Mouse (Mus musculus) kidney, adult 2 months (tissue): ENCODE measurements around the gene Zdhhc14.

Source experiments
- CTCF ChIP-seq: fragments of 200-500 bp; conservative IDR thresholded peaks from 2 replicates; pipeline ENCODE4 v1.5.1; 2011; ENCODE audit warnings: low read depth, mild to moderate bottlenecking, control low read depth, low read length, moderate library complexity, mixed read lengths; ENCODE audit not compliant: insufficient read depth, insufficient read length
- POLR2A ChIP-seq: fragments of 200-500 bp; IDR thresholded peaks from one replicate; pipeline ENCODE4 v1.6.1; 2011; ENCODE audit warnings: low read depth, low read length, control low read depth

DNA sequence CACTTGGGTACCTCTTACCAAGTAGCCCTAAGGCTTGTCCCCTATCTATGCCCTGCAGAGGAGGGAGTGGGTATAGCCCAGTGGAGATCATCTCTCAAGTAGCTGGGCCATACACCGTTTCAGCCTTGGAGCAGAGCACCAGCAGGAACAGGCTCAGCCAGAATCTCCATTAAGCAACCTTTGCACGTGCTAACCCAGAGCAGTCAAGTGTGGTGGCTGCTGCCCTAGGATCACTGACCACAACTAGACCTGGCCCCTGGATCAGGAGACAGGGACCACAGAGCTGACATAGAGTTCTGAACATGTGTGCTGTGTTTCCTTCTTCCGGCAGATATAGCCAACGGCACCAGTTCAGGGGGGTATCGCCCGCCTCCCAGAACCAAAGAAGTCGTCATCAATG lies 193.0 kb downstream of the Zdhhc14 start:
- no peak for TF ChIP-seq POLR2A
- TF ChIP-seq CTCF = no peak
